Mouse (Mus musculus) lung, postnatal 0 days (tissue): ENCODE data around the gene Hhatl.

Source experiments
- CTCF ChIP-seq: IDR thresholded peaks from 2 replicates; pipeline ENCODE4 v1.5.1; 2016; ENCODE audit warnings: antibody characterized with exemption, mild to moderate bottlenecking
- EP300 ChIP-seq: IDR thresholded peaks from 2 replicates; pipeline ENCODE4 v1.6.1; 2016; ENCODE audit warnings: antibody characterized with exemption, mild to moderate bottlenecking, control low read depth

DNA sequence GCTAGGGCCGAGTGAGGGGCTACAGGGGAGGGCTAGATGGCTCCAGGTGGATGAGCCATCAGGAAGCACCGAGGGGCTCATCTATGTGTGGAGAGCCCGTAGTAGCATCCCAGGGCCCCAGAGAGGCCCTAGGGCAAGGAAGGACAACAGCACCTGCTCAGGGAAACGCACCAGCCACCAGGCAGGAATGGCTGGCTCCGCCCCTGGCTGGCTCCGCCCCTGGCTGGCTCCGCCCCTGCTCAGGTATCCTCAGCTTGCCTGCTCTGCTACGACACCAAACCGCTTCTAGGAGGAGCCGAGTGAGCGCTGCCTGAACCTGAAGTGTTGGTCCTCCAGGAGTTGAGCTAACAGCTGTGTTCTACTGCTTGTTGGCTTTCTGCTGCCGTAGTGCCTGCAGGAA, 5.4 kb upstream of the Hhatl start:
- no peak for TF ChIP-seq EP300
- TF ChIP-seq CTCF: no peak
